Mouse (Mus musculus) retina, adult 2 months (tissue): ENCODE data around the gene AC131692.1.

Experiments
- DNase-seq: peaks from one replicate; pipeline ENCODE4 v3.0.0-alpha.2; 2012; ENCODE audit warnings: low read depth, low spot score

AC131692.1 gene

DNA sequence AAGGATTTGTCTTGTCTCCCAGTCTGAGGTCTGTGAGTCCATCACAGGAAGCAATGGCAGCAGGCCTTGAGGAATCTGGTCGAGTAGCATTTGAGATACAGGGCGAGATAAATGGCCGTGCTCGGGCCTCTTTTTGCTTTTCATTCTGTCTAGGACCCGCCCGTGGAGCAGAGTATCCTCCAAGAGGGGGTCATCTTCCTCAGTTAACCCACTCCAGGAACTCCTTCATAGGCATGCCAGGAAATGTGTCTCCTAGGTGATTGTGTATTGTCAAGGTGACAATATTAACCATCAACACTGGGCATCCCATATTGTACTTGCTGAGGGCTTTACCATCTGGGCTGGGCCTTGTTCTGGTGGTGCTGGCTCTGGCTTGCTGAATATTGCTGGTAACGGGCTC lies at the start of gene AC131692.1:
AC131692.1 (plus strand) TSS at position 301 of the 400 bp plus-strand sequence.
- no peak for DNase-seq

GRCm38 (mm10) chr19:6045366-6046293 lies 48.6 kb upstream of the AC131692.1 start:
- DNase-seq = no peak

- peak; percentile 87 for DNase-seq
Observed at GRCm38 (mm10) chr19:6046294-6047153, 47.7 kb upstream of the AC131692.1 start, which contains the start of gene Syvn1. Gene Syvn1 (plus strand): TSS chr19:6046576.

DNA sequence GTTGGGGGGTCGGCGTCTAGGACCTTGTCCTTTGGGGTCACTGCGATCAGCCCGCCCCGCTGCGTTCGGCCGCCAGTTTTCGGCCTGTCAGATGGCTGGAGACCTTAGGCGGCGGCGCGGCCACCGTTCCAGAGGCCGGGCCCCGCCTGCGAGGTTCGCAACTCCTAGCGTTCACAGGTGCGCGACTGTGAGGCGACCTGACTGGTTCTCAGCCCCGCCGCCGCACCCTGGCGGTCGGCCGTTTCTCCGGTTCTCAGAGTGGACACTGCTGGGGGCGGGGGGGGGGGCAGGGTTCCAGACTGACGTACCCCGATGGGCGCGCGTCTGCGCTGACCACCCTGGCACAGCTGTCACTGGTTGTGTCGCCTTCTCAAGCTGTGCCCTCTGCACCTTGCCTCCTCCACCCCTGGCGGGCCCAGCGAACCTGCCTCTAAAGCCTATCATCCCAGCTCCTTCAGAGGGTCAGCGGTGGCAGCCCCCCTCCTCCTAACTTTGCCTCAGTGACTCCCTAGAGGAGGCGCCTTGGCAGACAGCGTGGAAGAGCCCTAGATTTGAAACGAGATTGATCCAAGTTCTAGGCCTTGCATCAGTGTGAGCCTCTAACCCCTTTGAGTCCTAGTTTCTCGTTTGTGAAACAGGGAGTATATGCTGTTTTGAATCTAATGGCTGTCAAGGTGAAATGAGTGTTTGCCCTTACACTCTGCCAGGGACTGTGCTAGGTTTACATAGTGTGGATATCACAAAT lies 46.9 kb upstream of the AC131692.1 start:
- no peak for DNase-seq

GRCm38 (mm10) chr19:6047899-6048166 lies 46.4 kb upstream of the AC131692.1 start:
- no peak for DNase-seq

GRCm38 (mm10) chr19:6048681-6049410 lies 45.4 kb upstream of the AC131692.1 start:
- DNase-seq = no peak

DNA sequence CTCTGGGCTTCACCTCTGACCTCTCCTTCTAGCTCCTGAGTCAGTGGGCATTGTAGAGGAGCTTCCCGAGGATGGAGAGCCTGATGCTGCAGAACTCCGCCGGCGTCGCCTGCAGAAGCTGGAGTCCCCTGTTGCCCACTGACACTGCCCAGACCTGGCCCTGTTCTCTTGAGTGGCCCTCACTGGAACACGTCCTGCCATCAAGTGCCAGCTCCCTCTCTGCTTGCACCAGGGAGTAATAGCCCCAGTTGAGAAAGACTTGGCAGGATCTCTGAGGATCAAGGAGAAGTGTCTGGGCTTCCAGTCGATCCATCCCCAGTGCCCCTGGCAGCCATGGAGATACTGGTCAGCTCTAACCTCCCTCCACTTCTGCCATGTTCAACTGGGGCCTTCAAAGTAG lies 41.7 kb upstream of the AC131692.1 start:
- DNase-seq = no peak

DNA sequence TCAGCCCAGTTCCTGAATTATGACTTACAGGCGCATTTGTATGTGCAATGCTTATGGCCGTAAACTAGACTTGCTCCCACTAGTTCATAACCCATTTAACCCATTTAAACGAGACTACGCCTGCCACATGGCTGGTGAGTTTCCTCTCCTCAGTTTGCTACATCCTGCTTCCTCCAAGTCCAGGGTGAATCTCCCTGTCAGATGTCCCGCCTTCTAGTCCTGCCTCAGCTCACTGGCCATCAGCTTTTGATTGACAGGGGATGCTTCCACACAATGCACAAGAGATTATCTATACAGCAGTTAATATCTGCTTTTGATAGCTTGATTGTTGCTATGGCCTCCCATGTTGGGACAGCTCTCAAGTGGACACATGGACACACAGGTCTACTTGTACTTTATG lies 39.9 kb upstream of the AC131692.1 start:
- DNase-seq = no peak

DNA sequence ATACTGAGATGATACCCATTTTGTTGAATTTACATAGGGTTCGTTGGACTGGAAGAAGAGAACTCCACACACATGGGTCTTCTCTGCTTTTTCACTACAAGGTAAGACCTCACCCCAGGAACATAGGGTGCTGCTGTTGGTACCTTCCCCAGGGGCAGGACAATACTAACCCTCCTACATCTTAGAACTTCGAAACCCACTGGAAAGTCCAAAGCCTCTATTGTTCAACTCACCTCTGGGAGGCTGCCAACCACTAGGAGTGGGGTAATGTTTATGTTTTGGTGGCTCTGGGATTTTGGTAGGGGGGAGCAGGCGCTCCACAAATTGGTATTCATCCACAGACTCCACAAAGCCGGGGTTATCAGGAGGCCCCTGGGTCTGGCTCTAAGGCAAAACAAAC lies 37.5 kb upstream of the AC131692.1 start:
- DNase-seq = no peak

- DNase-seq = peak; percentile 97
Observed at GRCm38 (mm10) chr19:6057313-6058096, 36.7 kb upstream of the AC131692.1 start, which contains the start of the genes Mrpl49 and Fau. Gene Mrpl49 (minus strand): TSS chr19:6057785. Gene Fau (plus strand): TSS chr19:6057844.

- no peak for DNase-seq
Observed at GRCm38 (mm10) chr19:6058513-6058912, 35.7 kb upstream of the AC131692.1 start.

- DNase-seq = no peak
Observed at GRCm38 (mm10) chr19:6058966-6059365, 35.3 kb upstream of the AC131692.1 start.

DNA sequence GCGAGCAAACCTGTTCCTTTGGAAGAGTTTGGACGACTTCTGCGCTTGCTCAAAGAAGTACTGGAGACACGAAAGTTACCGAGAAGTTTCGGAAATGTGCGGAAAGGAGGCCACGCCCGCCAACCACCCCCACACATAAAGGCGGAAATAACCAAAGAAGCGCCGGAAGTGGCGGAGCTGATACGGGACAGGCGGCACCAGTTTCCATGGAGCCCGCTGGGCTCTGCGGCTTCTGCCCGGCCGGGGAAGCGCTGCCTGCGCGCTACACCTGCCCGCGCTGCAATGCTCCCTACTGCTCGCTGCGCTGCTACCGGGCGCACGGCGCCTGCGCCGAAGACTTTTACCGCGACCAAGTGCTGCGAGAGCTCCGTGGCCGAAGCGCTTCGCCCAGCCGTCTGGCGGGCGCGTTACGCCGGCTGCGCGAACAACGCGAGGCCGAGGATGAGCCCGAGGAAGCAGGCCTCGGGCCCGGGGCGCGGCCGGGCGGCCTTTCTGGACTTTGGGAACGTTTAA lies 33.1 kb upstream of the AC131692.1 start, which contains the start of gene Znhit2:
Znhit2 (plus strand) TSS at position 172 of the 513 bp plus-strand sequence.
- DNase-seq = peak; percentile 77

DNA sequence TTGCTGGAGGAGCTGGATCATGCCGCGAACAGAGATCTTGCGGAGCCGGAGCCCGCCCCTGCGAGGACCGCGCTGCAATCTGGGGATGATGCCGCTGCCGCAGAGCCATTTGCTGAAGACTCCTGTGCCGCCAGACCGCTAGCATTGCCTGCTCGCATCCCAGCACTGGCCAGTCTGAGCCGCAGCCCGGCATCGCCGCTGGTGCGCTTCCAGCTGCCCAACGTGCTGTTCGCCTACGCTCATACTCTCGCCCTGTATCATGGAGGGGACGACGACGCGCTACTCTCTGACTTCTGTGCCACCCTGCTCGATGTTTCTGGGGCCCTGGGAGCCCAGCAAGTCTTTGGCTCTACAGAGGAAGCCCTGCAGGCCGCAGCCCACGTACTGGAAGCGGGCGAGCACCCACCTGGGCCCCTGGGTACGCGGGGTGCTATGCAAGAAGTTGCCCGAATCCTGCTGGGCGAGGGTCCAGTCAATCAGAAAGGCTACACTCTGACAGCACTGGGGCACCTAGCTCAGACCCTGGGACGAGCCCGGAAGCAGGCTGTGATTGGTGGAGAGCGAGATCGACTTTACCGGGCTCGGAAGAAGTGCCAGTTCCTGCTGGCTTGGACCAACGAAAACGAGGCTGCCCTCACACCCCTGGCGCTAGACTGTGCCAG lies 32.4 kb upstream of the AC131692.1 start:
- no peak for DNase-seq

- DNase-seq = no peak
Observed at GRCm38 (mm10) chr19:6062418-6062817, 31.8 kb upstream of the AC131692.1 start.

DNA sequence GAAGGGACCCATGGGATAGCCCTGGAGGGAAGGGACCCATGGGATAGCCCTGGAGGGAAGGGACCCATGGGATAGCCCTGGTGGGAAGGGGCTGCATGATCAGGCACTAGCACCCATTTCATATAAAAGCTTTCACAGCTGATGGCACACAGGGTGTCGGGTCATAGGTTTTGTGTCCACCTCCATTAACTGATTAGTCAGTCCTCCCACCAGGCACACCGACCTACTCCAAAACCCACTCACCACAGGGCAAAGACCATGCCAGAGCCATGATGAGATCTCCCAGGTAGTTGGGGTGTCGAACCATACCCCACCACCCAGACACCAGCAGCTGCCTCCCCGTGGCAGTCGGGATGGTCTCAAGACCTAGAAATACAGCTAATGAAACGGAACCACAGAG lies 31.1 kb upstream of the AC131692.1 start:
- DNase-seq = no peak

- no peak for DNase-seq
Observed at GRCm38 (mm10) chr19:6066571-6066970, 27.6 kb upstream of the AC131692.1 start.

DNA sequence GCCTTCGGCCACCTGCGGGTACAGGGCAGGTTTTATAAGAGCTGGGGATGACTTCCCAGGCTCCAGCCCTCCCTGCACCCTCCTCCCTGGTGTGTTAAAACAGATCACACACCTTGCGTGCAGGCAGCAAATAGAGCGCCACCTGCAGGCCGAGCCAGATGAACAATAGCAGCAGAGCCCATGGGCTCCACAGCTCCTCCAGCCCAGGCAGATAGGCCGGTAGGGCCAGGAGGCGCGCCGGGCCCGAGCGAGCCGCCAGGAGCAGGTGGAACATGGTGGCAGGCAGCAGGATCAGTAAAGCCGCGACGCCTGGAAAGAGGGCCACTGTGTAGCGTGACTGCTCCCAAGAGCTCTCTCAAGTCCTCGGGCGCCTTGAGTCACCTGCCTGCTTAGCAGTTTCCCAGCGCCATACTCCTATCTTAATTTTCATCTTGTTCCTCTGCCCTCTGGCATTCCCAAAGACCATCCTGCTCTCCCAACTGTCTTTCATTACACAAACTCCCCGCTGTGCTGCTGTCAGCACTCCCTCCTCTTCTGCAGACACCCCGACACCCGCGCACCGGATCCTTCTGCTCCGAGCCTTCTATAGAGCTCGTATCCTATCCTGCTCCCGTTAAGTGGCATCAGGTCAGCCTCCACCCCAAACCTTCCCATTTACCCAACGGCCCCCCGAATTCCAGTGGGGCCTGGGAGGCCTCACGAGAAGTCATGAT lies 27.1 kb upstream of the AC131692.1 start:
- DNase-seq = no peak
